Mouse (Mus musculus) stomach, postnatal 0 days (tissue): Measurements from ENCODE around the gene Ddah2.

ENCODE experiments used
- CTCF ChIP-seq: IDR thresholded peaks from 2 replicates; pipeline ENCODE4 v1.5.1; 2016; ENCODE audit warnings: antibody characterized with exemption, low read depth, mild to moderate bottlenecking, moderate library complexity
- EP300 ChIP-seq: optimal IDR thresholded peaks from 2 replicates; pipeline ENCODE3; 2016; ENCODE audit warnings: antibody characterized with exemption

- TF ChIP-seq CTCF (no peak), EP300 (no peak)
These were observed 38.3 kb upstream of the Ddah2 start for GRCm38 (mm10) chr17:35020551-35020950.
